Mouse (Mus musculus): ENCODE results near the gene Camsap1.

Camsap1 gene

DNA sequence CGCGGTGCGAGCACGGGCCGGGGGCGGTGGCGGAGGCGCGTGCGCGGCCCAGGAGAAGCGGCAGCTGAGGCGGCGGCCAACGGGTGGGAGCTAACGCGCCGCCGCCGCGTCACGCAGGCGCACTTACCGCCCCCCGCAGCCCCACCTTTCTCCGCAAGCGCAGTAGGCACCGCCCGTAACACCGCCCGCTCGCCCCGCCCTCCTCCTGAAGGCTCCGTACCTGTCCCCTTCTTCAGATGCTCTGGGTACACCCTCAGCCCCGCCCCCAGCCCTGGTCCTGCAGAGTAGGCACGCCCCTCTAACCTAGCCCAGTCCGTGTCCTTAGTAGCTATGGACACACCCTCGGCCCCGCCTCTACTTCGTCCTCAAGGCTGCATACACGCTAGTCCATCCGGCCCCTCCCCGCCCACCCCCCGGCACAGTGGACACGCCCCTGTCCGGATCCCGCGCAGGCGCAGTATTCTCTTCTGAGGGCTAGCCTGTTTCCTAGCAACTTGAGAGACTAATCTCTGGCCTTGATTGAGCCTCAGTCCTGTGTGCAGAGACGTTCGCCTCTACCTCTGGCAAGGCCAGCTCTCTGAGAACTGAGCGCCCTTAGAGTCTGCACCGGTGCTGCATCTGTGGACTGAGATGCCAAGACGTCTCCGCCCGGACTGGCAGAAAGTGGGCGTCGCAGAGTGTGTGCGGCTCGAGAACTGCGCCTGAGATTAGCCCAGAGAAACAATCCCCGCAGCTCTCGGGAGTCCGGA lies at the start of gene Camsap1:
Camsap1 (minus strand) TSS at position 124 of the 749 bp plus-strand sequence.
- DNase-seq (ENCODE audit: low read depth), result peak; percentile 99

DNA sequence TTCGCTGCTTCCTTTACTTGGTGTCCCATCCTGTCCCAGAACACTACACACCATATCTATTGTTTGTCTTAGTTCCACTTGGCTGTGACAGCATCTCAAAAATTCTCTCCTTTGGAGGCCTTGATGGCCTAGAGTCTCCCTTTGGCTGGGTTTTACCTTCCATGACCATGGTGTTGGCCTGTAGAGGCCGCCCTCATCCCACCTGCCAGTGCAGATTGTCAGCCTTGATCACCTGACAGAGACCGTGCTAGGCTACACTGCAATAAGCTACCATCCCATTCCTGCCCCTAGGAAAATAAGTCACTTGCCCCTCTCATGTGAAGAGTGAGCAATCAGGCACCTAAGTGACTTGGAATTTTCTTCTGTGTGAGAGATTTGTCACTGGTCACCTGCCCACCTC lies 47.2 kb upstream of the Camsap1 start:
- no peak for DNase-seq (ENCODE audit: low read depth)

DNA sequence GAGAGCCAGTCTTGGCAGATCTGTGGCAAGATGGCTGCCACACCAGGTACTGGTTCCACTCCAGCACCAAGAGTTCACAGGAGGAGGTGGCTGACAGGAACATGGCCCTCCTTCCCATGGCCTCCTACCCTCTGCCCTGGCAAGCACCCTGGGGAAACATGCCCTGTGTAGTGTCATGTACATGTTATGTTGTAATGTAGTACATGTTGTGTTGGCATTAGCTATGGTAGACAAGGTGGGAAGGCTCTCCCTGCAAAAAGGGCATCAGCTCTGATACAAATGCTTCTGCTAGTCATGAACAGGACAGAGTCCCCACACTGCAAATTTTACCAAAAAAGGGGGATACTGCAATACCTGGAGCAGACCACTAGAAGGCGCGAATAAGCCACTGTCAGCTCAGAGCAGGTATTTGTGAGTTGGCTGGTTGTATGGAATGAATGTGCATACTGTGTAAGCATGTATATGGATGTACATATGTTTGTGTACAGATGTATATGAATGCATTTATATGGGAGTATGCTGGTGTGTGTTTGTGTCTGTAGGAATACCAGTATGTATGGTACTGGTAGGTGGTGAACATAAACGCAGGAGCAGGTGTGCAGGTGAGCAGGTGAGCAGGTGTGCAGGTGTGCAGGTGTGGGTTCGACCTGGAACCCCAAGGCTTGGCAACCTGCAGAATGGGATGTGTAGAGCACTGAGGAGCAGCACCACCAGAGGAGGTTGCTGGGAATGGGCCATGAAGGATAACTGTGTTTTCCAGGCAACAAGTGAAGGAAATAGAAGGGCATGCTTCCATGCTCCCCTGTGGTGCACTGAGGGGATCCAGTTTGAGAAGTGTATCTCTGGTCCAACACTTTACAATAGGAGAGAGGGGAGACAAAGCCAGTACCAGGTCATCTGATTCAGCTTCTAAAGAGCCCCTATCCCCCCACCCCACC lies 41.3 kb upstream of the Camsap1 start:
- DNase-seq (ENCODE audit: low read depth), result no peak

DNA sequence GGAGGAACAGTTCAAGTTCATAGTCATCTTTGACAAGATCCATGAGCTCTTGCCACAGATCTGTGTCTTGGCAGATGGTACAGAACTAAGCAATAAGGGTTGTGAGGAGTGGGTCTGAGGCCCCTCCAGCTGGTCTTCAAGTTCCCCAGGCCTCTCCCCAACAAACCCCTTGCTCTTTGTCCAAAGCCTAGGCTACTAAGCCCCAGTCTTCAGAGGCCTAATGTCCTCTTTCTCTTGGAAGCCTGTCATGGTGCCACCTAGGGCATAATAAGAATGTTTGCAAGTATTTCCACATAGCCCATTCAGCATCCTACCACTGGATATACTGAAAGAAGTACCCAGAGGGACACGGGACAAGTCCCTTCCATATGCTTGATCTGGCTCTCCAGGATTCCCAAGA lies 39.5 kb upstream of the Camsap1 start:
- DNase-seq (ENCODE audit: low read depth), result no peak

DNA sequence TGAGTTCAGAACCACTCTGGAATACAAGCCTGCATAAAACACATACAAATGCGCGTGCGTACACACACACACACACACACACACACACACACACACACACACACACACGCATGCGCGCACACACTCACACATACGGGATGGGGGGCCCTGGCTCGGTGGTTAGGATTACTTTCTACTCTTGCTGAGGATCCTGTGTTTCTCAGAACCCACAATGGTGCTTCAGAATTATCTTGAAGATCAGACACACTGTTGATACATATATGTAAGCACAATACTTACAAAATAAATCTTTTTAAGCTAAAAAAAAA lies 39.1 kb upstream of the Camsap1 start:
- DNase-seq (ENCODE audit: low read depth), result no peak

DNA sequence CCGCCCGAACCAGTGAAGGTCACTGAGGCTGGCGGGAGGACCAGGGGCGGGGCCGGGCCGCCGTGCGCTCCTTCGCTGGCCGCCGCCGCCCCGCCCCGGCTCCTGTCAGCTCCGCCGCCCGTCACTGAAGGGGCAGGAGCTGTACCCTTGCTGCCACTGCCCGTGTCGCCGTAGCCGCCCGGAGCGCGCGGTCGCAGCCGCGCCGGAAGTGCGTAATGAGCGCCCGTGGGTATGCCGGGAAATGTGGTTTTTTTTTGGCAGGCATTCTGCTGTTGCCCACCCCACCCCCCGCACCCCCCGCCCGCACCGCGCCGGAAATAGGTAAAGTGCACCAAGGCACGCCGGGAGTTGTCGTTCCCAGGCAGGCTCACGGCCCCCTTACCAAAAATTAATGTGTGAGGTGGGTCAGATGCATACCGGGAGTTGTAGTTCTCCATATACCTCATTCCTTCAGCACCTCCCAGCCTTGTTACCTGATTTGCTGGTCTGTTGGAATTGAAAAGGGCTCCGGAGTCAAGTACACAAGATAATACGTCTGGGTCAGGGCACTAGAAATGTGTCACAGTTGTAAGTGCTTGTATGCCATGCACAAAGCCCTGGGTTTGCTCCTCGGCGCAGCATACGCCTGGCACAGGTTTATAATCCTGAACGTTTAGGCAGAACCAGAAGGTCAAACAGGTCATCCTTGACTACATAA lies 38.6 kb upstream of the Camsap1 start, which contains the start of gene Ubac1:
Ubac1 (minus strand) TSS at position 187 of the 697 bp plus-strand sequence.
- peak; percentile 74 for DNase-seq (ENCODE audit: low read depth)

DNA sequence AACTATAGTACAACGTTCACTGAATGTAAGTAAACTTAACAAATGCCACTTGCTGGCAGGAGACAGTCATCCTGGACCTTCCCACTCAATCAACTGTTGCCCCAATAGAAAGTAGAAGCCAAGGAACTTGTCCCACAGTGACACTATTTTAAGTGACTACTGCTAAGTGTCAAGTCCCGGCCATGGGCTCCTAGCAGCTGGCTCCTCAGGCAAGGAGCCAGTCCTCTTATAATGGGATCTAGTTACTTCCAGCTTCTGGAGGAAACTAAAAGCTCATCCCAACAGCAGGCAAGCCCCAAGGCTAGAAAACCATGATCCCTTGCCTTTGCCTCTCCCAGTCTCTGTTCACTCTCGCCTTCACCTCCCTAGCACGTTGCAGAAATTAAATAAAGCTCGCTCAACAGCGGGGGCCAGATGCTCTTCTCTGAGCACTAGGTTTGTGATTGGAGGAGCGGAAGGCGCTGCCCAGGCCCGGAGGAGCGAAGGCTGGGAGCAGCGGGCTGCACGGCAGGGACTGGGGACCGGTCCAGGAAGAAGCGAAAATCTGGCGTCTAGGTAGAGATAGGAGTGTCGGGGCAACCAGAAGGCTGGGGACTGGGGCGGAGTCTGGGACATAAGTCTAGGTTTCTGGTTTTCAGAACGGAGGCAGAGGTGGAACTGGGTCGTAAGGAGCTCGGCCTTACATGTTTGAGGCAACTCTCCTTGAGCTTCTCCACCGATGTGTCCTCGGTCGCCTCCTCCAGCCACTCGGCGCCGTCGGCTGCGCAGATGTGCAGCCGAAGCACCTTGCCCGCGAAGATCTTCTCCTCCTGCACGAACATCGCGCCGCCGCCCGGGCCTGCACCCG lies 37.9 kb upstream of the Camsap1 start:
- DNase-seq (ENCODE audit: low read depth), result no peak

DNA sequence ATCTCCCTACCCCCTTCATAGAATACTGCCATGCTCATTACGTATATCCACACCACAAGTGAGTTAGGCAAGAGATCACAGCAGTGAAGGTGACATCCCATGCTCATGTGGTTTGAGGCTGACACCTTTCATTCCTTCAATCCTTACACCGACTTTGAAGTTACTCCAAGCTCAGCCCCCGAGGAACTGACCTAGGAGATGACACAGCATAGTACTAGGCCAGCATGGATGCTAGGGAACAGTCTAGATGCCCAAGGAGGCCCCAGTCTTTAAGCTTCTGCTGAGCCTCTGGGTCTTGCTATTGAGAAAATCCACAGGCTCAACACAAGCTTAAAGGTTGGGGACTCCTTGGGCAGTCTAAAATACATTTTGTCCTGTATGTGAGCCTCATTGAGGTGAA lies 36.8 kb upstream of the Camsap1 start:
- DNase-seq (ENCODE audit: low read depth), result no peak

DNA sequence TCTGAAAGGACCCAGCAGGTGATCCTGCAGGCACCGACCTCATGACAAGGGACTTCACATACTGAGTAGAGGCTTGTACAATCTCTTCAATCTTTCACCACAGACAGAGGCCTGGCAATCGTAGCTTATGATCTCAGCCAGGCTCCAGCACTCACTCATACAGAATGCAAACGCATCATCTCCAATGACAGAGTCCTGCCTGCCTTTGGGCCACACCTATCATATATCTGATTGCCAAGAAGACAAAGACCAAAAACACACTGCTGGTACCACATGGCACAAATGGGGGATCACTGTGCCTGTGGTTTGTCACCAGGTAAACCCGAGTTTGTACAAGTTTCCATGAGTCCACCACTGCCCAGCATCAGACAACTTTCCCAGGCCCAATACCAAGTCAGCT lies 34.2 kb upstream of the Camsap1 start:
- no peak for DNase-seq (ENCODE audit: low read depth)

DNA sequence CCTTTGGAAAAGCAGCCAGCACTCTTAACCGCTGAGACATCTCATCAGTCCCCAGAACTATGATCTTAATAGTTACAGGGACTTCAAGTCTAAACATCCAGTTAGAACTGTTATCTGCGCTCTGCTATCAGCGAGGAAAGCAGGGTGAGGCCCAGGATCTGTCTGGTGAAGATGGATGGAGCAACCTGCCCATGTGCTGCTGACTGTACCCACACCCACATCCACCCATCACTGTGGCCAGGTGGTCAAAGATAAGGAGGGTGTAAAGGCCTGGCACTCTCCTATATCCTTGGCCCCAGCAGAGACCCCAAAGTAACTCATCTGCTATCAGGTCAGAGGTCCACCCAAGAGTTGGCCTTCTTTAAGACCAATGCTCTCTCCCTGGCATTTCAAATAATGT lies 30.6 kb upstream of the Camsap1 start:
- peak; percentile 86 for DNase-seq (ENCODE audit: low read depth)

DNA sequence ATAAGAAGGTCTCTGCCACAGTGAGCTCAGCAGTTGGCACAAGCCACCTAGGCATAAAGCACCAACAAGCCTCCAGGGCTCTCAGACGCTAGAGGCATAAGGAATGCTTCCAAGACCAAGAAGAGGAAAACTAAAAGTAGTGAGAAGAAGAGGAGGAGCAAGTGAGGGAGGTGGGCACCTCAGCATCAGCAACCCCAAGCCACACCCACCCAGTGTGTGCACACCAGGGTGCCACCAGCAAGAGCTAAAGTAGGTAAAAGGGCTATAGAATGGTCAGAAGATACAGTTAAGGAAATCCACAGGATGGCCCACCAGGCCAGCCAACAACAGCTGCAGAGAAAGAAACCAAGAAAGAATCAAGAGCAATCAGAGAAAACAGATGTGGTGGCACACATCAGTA lies 28.3 kb upstream of the Camsap1 start:
- no peak for DNase-seq (ENCODE audit: low read depth)

DNA sequence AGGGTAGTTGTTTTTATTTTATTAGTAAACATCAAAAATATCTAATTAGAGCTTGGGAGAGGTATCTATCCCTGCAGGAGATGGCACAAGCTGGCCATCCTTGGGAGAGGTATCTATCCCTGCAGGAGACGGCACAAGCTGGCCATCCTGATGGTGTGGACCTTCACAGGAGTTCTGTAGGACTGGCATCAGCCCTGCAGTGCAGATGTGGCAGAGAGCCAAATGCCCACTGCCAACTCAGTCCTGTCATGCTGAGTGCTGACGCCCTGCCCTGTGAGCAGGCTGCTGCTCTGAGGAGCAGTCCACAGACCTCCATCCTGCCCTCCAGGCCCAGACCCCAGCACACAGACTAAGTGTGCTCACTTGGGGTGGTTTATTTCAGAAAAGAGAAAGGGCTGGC lies 18.9 kb upstream of the Camsap1 start:
- no peak for DNase-seq (ENCODE audit: low read depth)

DNA sequence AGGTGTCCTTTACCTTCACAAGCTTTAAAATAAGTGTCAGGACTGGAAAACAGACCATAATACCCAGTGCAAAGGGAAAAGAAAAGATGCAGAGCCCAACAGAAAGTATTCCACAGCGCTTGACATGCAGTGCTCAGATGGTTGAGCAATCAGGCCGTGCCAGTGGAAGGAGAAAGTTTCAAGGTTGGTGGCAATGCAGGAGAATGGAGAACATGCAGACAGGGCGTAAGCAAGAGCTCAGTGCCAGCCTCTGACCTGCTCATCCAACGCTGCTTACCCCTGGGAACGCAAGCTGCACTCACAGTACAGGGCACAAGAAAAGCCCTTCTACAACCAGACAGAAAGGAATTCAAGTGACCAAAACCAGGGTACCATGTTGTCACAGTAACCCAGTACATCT lies 18.1 kb upstream of the Camsap1 start:
- no peak for DNase-seq (ENCODE audit: low read depth)

DNA sequence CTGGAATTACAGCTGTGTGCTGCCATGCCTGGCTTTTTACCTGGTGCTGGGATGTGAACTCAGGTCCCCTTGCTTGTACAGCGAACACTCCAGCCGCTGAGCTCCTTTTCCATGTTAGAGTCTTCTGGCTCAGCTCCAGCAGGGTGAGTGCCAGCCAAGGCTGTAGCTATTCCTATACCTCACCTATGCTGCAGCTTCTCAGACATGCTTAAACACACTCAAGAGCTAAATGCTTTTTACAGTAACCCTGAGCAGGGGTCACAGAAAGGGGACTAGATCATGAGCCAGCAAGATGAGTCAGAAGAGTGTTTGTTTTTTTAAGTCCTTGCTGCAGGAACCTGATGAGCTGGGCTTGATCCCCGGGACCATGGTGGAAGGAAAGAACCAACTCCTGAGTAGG lies 14.6 kb upstream of the Camsap1 start:
- DNase-seq (ENCODE audit: low read depth), result no peak

DNA sequence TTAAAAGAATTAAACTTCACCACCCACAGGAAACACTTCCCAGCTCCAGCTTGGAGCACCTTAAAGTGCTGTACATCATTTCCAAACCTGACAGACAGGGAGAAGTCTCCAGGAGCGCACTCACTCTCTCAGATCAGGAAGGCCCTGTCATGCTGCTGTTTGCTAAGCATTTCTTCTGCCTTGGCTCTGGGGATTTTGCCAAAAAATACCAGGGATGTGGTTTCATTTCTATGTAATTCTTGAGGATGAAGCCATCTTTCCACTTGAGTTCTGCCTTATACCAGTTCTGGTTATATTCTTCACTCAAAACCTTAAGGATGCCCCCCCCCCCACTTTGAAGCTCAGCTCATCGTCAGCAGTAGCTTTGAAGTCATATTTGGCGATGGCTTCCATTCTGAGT lies 11.7 kb upstream of the Camsap1 start:
- DNase-seq (ENCODE audit: low read depth), result no peak

DNA sequence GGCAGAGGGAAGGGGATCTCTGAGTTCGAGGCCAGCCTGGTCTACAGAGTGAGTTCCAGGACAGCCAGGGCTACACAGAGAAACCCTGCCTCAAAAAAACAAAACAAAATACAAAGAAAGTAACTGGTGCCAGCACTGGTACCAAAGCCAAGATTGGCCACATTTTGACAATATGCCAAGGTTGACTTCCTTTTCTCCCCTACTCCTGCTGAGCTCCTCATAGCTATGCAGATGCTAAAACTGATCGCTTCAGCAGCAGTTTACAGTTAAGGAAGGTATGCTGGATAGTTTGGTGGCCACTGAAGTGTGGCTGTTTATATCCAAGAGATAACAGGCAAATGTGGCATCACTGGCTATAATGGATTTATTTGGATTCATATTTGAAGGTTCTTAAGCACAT lies 9.2 kb upstream of the Camsap1 start:
- DNase-seq (ENCODE audit: low read depth), result no peak

DNA sequence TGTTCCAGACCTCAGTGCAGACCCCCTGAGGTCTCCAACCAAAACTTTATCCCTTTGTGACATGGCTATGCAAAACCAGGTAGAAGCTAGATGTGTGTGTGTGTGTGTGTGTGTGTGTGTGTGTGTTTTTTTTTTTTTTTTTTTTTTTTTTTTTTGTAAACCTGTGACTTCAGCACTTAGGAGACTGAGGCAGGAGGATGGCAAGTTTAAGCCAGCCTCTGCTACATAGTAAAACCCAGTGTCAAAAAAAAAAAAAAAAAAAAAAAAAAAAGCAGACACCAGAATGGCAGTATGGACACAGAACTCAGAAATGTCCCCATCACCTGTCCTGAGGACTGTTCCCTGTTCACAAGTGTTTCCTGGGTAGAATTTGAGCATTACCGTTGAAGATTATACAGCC lies 6.6 kb upstream of the Camsap1 start:
- DNase-seq (ENCODE audit: low read depth), result no peak

DNA sequence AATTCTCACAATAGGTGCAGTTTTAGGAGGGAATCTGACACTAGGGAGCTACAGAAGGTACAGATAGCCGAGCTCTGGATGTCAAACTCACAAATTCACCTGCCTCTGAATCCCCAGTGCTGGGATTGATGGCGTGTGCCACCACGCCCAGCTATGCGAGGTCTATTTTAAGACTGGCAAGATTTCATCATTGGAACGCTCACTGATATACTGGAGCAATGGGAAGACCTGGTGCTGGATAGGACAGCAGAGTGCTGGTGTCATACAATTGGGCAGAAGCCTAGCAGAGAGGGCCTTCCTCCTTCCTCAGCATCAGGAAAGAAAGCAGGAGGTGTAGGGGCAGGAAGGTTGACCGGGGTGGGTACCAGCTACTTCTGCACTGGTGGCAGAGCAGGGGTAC lies 4.7 kb upstream of the Camsap1 start:
- DNase-seq (ENCODE audit: low read depth), result no peak

DNA sequence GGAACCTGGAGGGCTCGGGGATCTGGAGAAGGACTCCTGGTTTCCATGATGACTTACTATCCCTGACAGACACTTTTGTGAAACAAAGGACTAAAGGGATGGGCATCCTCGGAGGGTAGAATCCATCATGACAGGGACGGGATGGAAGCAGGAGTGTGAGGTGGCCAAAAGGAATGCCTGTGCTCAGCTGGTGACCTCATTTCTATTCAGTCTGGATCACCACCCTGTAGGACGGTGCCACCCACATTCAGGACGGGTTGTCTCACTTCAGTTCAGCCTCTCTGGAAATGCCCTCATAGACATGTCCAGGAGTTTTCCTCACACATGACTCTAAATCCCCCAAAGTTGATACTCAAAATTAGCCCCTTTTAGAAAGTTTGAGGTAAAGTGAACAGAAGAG lies 3.5 kb upstream of the Camsap1 start:
- no peak for DNase-seq (ENCODE audit: low read depth)

DNA sequence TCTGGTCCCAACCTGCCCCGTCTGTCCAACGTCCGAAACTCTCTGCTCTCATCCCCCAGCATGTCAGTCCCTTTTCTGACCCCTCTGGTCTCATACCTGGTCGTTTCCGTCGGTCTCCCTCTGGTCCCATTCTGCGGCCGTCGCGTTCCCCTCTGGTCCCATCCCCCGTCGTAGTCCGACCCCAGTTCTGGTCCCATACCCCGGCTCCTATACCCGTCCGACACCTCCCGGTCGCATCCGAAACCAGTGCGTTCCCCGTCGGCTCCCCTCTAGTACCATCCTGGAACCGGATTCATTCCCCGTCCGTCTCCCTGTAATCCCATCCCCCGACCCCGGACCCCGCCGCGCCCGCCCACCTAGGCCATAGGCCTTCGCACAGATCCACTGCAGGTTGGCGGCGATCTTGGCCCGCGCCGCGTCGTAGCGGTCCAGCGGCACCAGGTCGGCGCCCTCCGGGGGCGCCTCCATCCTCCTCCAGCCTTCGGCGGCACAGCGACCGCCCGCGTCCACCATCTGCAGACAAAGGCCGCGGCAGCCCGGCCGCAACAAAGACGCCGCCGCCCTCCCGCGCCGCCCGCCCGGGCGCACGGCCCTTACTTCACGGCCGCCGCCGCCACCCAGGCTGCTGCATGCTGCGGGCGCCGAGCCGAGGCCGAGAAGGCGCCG lies 523 bp downstream of the Camsap1 start:
- DNase-seq (ENCODE audit: low read depth), result no peak

DNA sequence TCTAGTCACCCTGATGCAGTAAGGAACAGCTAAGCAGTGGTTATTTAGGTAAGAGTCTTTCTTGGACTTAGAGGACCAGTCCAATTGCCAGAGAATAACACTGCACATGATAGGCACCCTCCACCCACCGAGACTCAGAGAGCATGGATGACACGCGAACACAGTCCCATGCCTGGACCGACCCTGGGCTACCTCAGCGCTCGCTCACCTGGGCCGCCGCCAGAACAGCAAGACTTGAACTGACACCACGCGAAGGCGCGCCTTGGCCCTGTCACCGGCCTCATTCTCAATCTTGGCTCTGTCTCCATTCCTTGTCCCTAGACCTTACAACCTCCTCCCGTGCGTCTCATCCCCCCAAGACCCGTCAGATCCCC lies 1.0 kb downstream of the Camsap1 start:
- peak; percentile 13 for DNase-seq (ENCODE audit: low read depth)

Measured in c-Kit-positive CD71-positive TER-119-negative erythroid progenitor cells, embryonic 14.5 days (primary cell).